Mouse (Mus musculus) B cell, adult 2 months (primary cell): Measurements from ENCODE around the gene Fxyd7.
A peak's percentile ranks its signal among the peaks of the same experiment; 100 is the strongest.

Experiments
- DNase-seq, 2 experiments: peaks; one replicate each; pipeline ENCODE4 v3.0.0; 2022

The Fxyd7 gene

GRCm38 (mm10) chr7:31049846-31050281 is 1.4 kb downstream of the Fxyd7 start:
- no peak for DNase-seq

- no peak for DNase-seq
Measured at GRCm38 (mm10) chr7:31049135-31049845, 2.0 kb downstream of the Fxyd7 start.

- no peak for DNase-seq
Measured at GRCm38 (mm10) chr7:31042431-31042910, 8.8 kb downstream of the Fxyd7 start, which contains the start of gene Fxyd5. TSS of gene Fxyd5 (minus strand) at chr7:31042481.

- peak; percentile 69 to 70 for DNase-seq
Measured at GRCm38 (mm10) chr7:31041662-31042315, 9.5 kb downstream of the Fxyd7 start.

- DNase-seq: no peak
Measured at GRCm38 (mm10) chr7:31041023-31041407, 10.3 kb downstream of the Fxyd7 start.

- no peak for DNase-seq
Measured at GRCm38 (mm10) chr7:31040281-31041022, 10.8 kb downstream of the Fxyd7 start.

- DNase-seq: no peak
Measured at GRCm38 (mm10) chr7:31039011-31039410, 12.3 kb downstream of the Fxyd7 start.

- DNase-seq: no peak
Measured at GRCm38 (mm10) chr7:31037675-31038074, 13.6 kb downstream of the Fxyd7 start.

- DNase-seq: no peak
Measured at GRCm38 (mm10) chr7:31036917-31037316, 14.3 kb downstream of the Fxyd7 start.

- no peak for DNase-seq
Measured at GRCm38 (mm10) chr7:31035291-31035690, 16.0 kb downstream of the Fxyd7 start.

GRCm38 (mm10) chr7:31034789-31035188 is 16.5 kb downstream of the Fxyd7 start:
- DNase-seq: peak; percentile 62 to 63

GRCm38 (mm10) chr7:31033409-31034165 is 17.7 kb downstream of the Fxyd7 start:
- peak; percentile 63 to 71 for DNase-seq

- no peak for DNase-seq
Measured at GRCm38 (mm10) chr7:31031731-31032130, 19.5 kb downstream of the Fxyd7 start.

GRCm38 (mm10) chr7:31030717-31031116 is 20.6 kb downstream of the Fxyd7 start:
- no peak for DNase-seq

GRCm38 (mm10) chr7:31028609-31029008 is 22.7 kb downstream of the Fxyd7 start:
- DNase-seq: no peak

GRCm38 (mm10) chr7:31017104-31017901 is 34.0 kb downstream of the Fxyd7 start:
- peak; percentile 58 to 66 for DNase-seq

GRCm38 (mm10) chr7:31012971-31013370 is 38.3 kb downstream of the Fxyd7 start:
- no peak for DNase-seq

- DNase-seq: no peak
Measured at GRCm38 (mm10) chr7:31008889-31009288, 42.4 kb downstream of the Fxyd7 start.

GRCm38 (mm10) chr7:31008175-31008574 is 43.1 kb downstream of the Fxyd7 start:
- no peak for DNase-seq

GRCm38 (mm10) chr7:31007775-31008174 is 43.5 kb downstream of the Fxyd7 start:
- no peak for DNase-seq

GRCm38 (mm10) chr7:31002650-31003049 is 48.6 kb downstream of the Fxyd7 start:
- DNase-seq: peak; percentile 69 to 73

- peak; percentile 68 to 70 for DNase-seq
Measured at GRCm38 (mm10) chr7:31000505-31001020, 50.7 kb downstream of the Fxyd7 start.
